Mouse (Mus musculus) stomach, embryonic 14.5 days (tissue): ENCODE results near the gene Pcsk5. TPM values are rescaled to one million over a fixed set of nuclear protein-coding genes. Genes with fewer than 3 reads are reported as not detected.

ENCODE experiments used
- ATAC-seq: fragments of 200-750 bp; cut with Nextera tagmentation; 2 replicates; pipeline ENCODE4 v1.8.0; 2017; ENCODE audit warnings: low read depth, moderate TSS enrichment; ENCODE audit not compliant: insufficient number of reproducible peaks, insufficient read depth, low FRiP score
- H3K27ac ChIP-seq: fragments of 300-500 bp; sonication (generic); 2 replicates; pipeline ENCODE4 v1.5.1; 2014; ENCODE audit warnings: mild to moderate bottlenecking, low read length, moderate library complexity, mixed read lengths
- H3K27me3 ChIP-seq: fragments of 300-500 bp; sonication (generic); 2 replicates; pipeline ENCODE4 v1.6.1; 2014; ENCODE audit warnings: low read length, control low read depth, mixed read lengths; ENCODE audit not compliant: control insufficient read depth, insufficient read depth
- H3K36me3 ChIP-seq: fragments of 300-500 bp; sonication (generic); 2 replicates; pipeline ENCODE4 v1.6.1; 2014; ENCODE audit warnings: mild to moderate bottlenecking, control low read depth, low read length, moderate library complexity, mixed read lengths; ENCODE audit not compliant: control insufficient read depth, insufficient read depth
- H3K4me1 ChIP-seq: fragments of 300-500 bp; sonication (generic); 2 replicates; pipeline ENCODE4 v1.6.1; 2014; ENCODE audit warnings: low read length, control low read depth, mixed read lengths; ENCODE audit not compliant: control insufficient read depth, insufficient read depth
- H3K4me2 ChIP-seq: fragments of 300-500 bp; sonication (generic); replicated peaks from 2 replicates; pipeline ENCODE4 v1.6.1; 2014; ENCODE audit warnings: low read depth, low read length, control low read depth
- H3K4me3 ChIP-seq: fragments of 300-500 bp; sonication (generic); 2 replicates; pipeline ENCODE4 v1.5.1; 2014; ENCODE audit warnings: low read depth, low read length, control low read depth
- H3K9ac ChIP-seq: fragments of 300-500 bp; sonication (generic); replicated peaks from 2 replicates; pipeline ENCODE4 v1.6.1; 2014; ENCODE audit warnings: low read depth, mild to moderate bottlenecking, control low read depth, low read length, moderate library complexity, mixed read lengths
- H3K9me3 ChIP-seq: fragments of 300-500 bp; sonication (generic); 2 replicates; pipeline ENCODE4 v1.6.1; 2016; ENCODE audit warnings: low read depth, low read length, control low read depth; ENCODE audit not compliant: control insufficient read depth
- WGBS: fragments of 180-500 bp; shearing (Covaris S2); extraction: QIAGEN DNeasy Blood & Tissue Kit; methylation state at CpG from one replicate; pipeline ENCODE4 v1.1.7; 2014; 5-methylcytosine and 5-hydroxymethylcytosine counted together
- polyA plus RNA-seq: library from polyadenylated mRNA; unstranded; fragments of >200 nt; fragmentation: Nextera tagmentation; extraction: Ambion mirVana; gene quantifications from 2 replicates; pipeline ENCODE4 v1.2.1, GENCODE M21; 2014

The Pcsk5 gene
- polyA plus RNA-seq, 1 experiment from 2014 or later: 17.9 TPM

DNA sequence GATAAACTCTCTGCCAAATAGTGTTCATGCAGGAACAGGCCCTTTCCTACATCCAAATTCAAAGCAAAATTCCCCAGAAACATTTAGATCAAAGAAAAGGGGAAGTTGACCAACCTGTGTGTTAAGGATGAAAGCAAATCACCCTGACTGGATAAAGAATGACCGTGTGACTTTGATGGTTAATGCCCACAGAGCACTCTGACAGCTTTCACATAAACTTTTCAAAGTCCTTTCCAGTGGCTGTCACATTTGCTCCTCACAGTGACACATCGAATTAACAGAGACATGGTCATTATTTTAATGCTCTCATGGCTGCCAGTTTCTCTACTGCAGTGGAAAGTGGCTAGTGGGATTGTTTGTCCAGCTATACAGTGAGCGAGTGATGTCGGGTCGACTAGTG, 8.5 kb upstream of the Pcsk5 start:
- no peak overlapping the region for H3K27ac ChIP-seq
- H3K9ac ChIP-seq: no peak overlapping the region
- H3K27me3 ChIP-seq: no peaks in the 10 kb centered on the region
- no peaks in the 10 kb centered on the region for H3K4me1 ChIP-seq
- H3K36me3 ChIP-seq: no peaks in the 10 kb centered on the region
- no peak overlapping the region for H3K4me2 ChIP-seq
- no peaks in the 10 kb centered on the region for H3K9me3 ChIP-seq
- no peak overlapping the region for H3K4me3 ChIP-seq
- WGBS: 59% methylated on average over 5 of the region's 5 CpGs
- ATAC-seq: no peak

GRCm38 (mm10) chr19:17841586-17841985, 4.2 kb upstream of the Pcsk5 start:
- no peak for ATAC-seq
- no peak overlapping the region for H3K4me3 ChIP-seq
- peaks cover 5% of the 10 kb centered on the region for H3K4me1 ChIP-seq
- H3K36me3 ChIP-seq: no peaks in the 10 kb centered on the region
- no peak overlapping the region for H3K9ac ChIP-seq
- no peaks in the 10 kb centered on the region for H3K9me3 ChIP-seq
- H3K27ac ChIP-seq: no peak overlapping the region
- no peaks in the 10 kb centered on the region for H3K27me3 ChIP-seq
- WGBS: 87% methylated on average over 2 of the region's 2 CpGs
- no peak overlapping the region for H3K4me2 ChIP-seq

DNA sequence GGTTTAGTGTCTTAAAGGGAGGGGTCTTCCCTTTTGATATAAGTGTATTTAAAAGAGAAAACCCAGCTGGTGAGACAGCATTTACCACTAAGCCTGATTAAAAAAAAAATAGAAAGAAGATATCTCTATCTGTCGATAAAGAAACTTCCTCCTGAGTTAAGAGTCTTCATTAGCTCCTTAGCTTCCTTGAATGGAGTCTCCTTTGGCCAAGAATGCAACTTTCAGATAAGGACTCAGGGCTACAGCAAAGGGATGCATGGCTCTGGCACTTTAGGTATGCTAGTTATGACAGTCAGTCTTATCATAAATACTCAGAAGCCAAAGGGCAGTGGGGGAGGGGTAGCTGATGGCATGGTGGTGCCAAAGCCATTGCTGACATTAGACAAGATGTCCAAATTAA, 2.4 kb upstream of the Pcsk5 start:
- Histone ChIP-seq H3K9me3 (no peaks in the 10 kb centered on the region), H3K4me1 (peaks cover 8% of the 10 kb centered on the region), H3K4me3 (no peak overlapping the region), H3K27ac (no peak overlapping the region), H3K36me3 (no peaks in the 10 kb centered on the region), H3K4me2 (no peak overlapping the region), H3K9ac (no peak overlapping the region), H3K27me3 (no peaks in the 10 kb centered on the region)
- 55% methylated on average over 1 of the region's 1 CpGs for WGBS
- ATAC-seq: no peak

- H3K4me3 ChIP-seq: peak overlapping the region; percentile 68
- no peaks in the 10 kb centered on the region for H3K36me3 ChIP-seq
- under 1% methylated on average over 72 of the region's 72 CpGs for WGBS
Measured at GRCm38 (mm10) chr19:17836566-17837470, 614 bp downstream of the Pcsk5 start.

GRCm38 (mm10) chr19:17835681-17836565, 1.5 kb downstream of the Pcsk5 start:
- Histone ChIP-seq H3K27me3 (no peaks in the 10 kb centered on the region), H3K4me2 (peak overlapping the region; percentile 94), H3K9me3 (no peaks in the 10 kb centered on the region), H3K36me3 (no peaks in the 10 kb centered on the region), H3K4me3 (peak overlapping the region; percentile 68), H3K27ac (no peak overlapping the region; the same call in 1 of the 2 replicates), H3K9ac (no peak overlapping the region; the same call in 1 of the 2 replicates), H3K4me1 (peaks cover 8% of the 10 kb centered on the region)
- under 1% methylated on average over 28 of the region's 28 CpGs for WGBS
- peak; percentile 12; the same call in 1 of the 2 replicates for ATAC-seq

More at GRCm38 (mm10) chr19:17836566-17837470, 614 bp downstream of the Pcsk5 start:
- Histone ChIP-seq H3K9me3 (no peaks in the 10 kb centered on the region), H3K4me2 (peak overlapping the region; percentile 94), H3K27me3 (no peaks in the 10 kb centered on the region), H3K4me1 (peaks cover 8% of the 10 kb centered on the region), H3K27ac (peak overlapping the region; percentile 79), H3K9ac (peak overlapping the region; percentile 59)
- peak; percentile 67 for ATAC-seq

- H3K36me3 ChIP-seq: no peaks in the 10 kb centered on the region
- no peak overlapping the region for H3K27ac ChIP-seq
- no peak for ATAC-seq
- H3K9ac ChIP-seq: no peak overlapping the region
- no peaks in the 10 kb centered on the region for H3K9me3 ChIP-seq
- H3K4me3 ChIP-seq: no peak overlapping the region
- peaks cover 8% of the 10 kb centered on the region for H3K4me1 ChIP-seq
- H3K27me3 ChIP-seq: no peaks in the 10 kb centered on the region
- H3K4me2 ChIP-seq: peak overlapping the region; percentile 94; the same call in 1 of the 2 replicates
Measured at GRCm38 (mm10) chr19:17834894-17835293, 2.5 kb downstream of the Pcsk5 start.

GRCm38 (mm10) chr19:17831376-17831775, 6.1 kb downstream of the Pcsk5 start:
- ATAC-seq: no peak
- Histone ChIP-seq H3K9ac (no peak overlapping the region), H3K27me3 (no peaks in the 10 kb centered on the region), H3K27ac (no peak overlapping the region), H3K4me2 (no peak overlapping the region), H3K4me3 (no peak overlapping the region), H3K36me3 (no peaks in the 10 kb centered on the region), H3K9me3 (no peaks in the 10 kb centered on the region), H3K4me1 (0 out of 2 replicates have a peak, but pooled peaks cover 3% of the 10 kb centered on the region)
- 88% methylated on average over 2 of the region's 2 CpGs for WGBS

- 65% methylated on average over 8 of the region's 8 CpGs for WGBS
- Histone ChIP-seq H3K36me3 (no peaks in the 10 kb centered on the region), H3K4me3 (no peak overlapping the region), H3K4me1 (no peaks in the 10 kb centered on the region), H3K27me3 (no peaks in the 10 kb centered on the region), H3K27ac (no peak overlapping the region), H3K9me3 (no peaks in the 10 kb centered on the region), H3K4me2 (no peak overlapping the region), H3K9ac (no peak overlapping the region)
- ATAC-seq: no peak
Measured at GRCm38 (mm10) chr19:17828414-17828813, 9.0 kb downstream of the Pcsk5 start.
